Mouse (Mus musculus): ENCODE results near the gene Rit1.
"Not testable (repeated sequence)": the region's sequence is repeated elsewhere in the genome, so short reads cannot be mapped to it uniquely, and the experiment has no call there.

DNA sequence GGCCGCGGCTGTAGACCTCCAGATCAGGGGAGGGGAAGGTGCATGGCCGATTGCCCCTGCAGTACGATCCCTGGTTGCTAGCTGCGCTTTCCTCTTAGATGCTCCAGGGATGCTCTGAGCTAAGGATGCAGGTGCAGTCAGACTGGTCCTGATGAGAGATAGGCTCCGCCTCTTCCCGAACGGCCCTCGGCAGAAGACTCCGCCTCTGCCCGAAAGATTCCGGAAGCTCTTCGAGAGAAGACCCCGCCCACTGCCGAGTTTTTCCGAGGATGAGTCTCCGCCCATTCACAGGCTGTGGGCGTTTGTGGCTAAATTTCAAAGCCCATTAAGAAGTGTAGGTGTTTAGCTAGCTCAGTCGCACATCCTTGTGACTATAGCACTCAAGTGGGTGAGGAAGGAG, 55.8 kb downstream of the Rit1 start:
- not testable (repeated sequence) for TF ChIP-seq EP300, CTCF (IDR thresholded peaks at IDR 0.05; ENCODE audit: low read depth)

All from liver, postnatal 0 days (tissue).